Mouse (Mus musculus) kidney, postnatal 14 days (tissue): Measurements from ENCODE around the gene Col5a2.
"Not testable (repeated sequence)": the region's sequence is repeated elsewhere in the genome, so short reads cannot be mapped to it uniquely, and the experiment has no call there.

Experiments used
- DNase-seq: peaks from one replicate; pipeline ENCODE4 v3.0.0; 2022; ENCODE audit warnings: mixed read lengths

The Col5a2 gene

DNA sequence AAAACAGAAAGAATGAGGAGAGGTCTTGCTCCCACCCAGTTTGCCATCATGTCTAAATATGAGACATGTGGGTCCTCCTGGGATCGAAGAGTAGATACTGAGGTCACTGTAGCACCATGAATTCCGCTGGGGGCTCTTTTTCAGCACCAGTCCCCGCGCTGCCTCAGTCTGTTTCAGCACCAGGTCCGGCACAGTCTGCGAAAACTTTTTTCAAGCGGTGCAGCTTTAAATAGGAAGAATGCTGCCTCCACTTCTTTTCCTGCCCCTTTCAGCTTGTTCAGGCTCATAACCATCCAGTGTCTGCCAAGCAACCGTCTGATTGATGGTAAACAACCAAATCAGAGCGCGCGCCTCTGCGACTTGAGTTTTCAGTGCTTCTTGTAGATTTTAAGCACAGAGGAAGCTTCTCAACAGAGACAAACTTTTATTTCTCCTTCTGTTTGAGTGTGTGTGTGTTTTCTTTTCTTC is at the start of gene Col5a2:
TSS of gene Col5a2 (minus strand) at position 418 of the 468 bp plus-strand sequence.
- peak; percentile 75 for DNase-seq

DNA sequence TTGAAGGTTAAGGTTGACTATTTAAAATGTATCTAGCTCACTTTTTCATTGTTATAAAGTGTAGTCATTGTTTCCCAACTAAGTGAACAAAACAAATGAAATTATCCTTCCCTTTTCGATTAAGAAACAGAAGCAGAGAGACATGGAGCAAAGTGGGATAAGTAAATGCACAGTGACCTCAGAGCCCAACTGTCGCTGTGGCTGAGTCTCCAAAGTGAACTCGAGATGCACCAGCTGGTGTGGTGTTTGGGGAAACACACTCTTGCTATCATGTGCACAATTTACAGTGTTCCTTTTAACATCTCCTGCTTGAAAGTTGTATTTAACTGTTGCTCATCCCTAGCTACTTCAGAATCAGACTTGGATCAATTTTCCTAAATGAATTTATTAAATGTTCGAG is 47.4 kb upstream of the Col5a2 start:
- DNase-seq = no peak

DNA sequence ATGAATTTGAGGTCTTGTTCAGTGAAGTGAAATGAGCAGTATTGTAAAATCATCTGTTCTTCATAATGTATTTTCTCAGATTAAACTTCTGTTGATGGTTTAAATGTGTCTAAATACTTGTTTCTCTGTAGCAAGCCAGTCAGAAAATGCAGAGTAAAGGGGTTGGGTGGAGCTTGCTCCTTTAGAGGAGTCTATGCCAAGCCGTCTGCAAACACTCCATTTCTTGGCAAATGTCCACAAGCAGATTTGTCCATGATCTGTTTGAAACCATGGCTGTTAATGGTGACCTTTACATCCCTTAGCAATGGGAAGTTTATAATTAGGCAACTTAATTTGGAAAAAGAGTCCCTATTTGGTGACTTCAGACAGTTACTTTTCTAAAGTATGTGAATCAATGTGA is 38.8 kb upstream of the Col5a2 start:
- peak; percentile 40 for DNase-seq

DNA sequence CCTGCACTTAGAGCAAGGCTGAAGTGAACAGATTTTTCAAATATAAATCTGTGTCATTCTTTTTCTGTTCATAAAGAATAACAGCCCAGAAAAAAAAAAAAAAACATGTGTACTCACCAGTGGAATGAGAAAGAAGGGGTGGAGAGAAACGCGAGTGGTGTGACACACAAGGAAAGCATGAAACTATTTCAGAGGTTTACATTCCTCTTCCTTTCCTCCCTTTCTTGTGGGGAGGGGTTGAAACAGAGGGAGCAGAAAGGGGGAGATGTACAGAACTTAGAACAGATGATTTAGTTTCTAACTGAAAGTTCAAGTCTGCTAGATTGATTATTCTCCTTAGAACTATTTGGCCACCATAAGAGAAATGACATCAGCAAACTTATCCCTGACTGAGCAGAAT is 38.1 kb upstream of the Col5a2 start:
- no peak for DNase-seq

DNA sequence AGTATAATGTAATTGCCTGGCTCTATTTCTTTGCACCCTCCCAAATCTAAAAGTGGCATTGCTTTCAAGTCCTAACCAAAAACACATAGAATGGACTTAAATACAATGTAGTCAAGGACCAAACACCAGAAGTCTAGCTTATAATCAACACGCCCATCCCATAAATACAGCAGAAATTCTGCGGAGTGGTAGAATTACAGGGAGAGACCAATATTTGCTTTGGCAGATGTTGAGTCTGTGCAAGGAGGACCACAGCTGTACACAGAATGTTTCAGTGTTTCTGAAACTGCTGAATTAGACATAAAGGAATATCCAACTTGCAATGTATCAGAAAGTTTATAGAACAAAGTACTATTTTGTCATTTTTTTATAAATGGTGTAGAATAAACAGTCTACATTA is 28.4 kb upstream of the Col5a2 start:
- no peak for DNase-seq

DNA sequence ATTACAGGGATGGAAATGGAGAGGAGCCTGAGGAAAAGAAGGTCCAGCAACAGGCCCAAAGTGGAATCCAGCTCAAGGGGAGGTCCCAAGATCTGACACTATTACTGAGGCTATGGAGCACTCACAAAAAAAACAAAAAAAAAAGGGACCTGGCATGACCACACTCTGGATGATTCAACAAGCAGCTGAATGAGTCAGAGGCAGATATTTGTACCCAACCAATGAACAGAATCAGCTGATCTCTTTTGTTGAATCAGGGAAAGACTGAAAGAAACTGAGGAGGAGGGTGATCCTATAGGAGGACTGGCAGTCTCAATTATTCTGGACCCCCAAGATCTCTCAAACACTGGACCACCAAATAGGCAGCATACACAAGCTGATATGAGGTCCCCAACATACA is 24.4 kb upstream of the Col5a2 start:
- DNase-seq = not testable (repeated sequence)

DNA sequence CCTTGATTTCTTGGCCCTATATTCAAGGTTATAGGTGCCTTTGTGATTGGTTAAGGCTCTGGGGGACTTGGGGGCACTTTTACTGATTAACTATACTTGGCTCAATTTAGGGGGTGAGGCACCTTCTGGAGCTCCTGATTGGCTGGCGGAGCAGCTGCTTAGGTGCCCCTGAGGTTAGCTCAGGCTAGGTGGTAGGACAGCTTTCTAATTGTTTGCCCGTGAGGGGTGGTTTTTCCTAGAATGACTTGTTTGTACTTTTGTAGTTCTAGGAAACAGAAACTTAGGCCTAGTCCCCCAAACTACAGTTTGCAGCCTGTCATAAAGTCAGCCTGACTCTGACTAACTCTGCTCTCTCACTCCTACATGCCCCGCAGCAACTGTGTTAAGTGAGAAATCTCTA is 20.5 kb upstream of the Col5a2 start:
- no peak for DNase-seq

DNA sequence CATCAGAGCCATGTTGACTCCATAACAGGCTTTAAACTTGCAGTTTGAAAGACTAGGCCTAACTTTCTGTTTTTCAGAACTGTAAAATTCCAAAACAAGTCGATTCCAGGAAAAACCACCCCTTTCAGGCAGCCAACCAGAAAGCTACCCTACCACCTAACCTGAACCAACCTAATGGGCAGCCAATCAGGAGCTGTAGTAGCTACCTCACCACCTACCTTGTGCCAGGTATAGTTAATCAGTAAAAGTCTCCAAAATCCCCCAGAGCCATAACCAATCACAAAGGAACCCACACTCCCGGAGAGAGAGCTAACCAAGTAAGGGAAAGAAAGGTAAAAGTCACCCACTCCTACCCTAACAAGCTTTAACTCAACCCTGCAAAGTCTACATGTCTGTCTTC is 18.4 kb upstream of the Col5a2 start:
- DNase-seq = no peak

DNA sequence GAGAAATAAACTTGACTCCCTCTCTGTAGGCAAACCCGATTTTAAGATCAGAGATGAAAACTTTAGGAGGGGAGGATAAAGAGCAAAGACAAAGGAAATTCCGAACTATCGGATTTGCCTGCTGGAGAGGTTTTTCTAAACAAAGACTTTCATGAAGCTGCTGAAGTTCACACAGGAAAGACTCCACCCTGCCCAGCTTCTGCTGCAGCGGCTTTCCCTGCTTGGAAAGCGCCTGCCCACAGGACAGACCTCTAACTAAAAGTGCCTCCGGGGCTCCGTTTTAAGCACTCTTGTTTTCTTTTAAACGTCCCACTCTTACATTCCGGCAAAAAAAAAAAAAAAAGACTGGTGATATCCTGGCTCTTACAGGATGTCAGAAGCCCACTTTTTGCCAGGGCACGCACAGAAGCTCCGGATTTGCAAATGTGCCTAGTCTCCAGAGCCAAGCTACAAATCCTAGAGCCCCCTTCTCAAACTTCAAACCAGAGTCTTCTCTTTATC is 791 bp downstream of the Col5a2 start:
- peak; percentile 23 for DNase-seq

DNA sequence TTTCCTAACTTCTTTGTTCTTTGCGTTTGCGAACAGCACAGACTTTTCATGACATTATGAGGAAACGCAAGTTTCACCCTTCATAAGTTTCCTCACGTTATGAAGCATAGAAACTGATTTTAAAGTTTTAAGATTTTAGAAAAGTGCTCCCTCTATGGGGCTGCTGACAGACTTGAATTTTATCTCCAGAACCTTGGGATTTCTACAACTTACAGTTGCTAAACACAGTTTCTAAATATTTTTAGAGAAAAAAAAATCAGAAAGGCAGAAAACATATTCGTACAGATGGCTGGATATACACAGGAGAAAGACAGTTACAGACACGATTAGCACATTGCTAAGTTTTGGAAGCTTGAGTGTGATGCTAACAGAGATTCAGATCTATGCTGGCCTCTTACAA is 1.6 kb downstream of the Col5a2 start:
- DNase-seq = no peak

DNA sequence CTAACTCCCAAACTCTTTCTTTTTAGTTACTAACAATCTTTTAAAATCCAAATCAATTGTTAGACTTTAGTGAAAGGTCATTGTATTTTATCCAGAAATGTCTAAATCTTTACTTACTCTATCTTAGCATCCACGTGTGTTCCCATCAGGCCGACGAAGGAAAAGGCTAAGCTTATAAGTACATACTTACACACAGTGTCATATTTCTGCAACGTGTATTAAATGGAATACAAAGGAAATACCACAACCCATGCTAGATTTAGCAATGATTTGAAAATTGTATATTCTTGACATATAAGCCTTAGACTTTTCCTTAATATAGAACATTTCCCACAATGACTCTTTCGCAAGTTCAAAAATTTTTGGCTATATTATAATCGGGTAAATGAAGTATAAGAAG is 2.6 kb downstream of the Col5a2 start:
- no peak for DNase-seq

DNA sequence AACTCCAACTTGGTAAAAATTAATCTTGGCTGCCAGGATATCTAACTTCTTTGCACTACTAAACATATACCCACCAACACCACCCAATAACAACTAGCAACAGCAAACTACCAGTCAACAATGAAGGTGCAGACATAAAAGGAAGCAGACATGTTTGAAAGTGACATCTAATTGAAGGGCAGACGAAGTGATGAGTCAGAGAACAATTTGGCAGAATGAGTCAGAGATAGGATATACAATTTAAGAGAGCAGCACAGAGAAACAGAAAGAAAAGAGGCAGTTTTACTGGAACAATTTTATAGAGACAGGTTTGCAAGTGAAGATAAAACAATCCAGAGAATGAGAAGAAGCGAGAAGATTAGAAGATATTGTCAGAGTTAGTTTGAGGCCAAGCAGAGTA is 8.1 kb downstream of the Col5a2 start:
- DNase-seq = no peak

DNA sequence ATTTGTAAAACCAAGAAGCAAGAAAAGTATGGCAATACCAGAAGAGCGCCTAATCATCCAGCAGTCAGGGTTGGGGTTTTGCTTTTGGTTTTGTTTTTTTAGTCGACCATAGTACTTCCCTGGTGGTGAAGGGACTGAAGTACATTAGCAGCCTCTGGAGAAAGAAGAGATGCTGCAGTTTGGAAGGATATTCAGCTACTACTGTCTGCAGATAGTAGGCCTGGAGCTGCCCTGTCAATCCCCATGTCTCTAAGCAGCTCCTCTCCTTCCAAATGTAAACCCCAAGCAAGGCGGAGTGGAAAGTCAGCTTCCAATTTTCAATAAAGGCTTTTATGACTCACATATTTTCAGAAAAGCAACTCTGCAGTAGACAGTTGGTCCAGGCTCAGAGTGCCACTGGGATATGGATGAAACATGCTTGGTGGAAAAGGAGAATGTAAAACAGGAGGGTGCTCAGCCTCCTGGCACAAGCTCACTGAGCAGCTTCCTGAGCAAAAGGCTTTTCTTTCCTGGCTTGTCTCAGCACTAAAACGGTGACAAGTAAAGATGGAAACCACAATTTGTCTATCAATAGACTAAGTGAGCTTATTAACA is 10.9 kb downstream of the Col5a2 start:
- no peak for DNase-seq

DNA sequence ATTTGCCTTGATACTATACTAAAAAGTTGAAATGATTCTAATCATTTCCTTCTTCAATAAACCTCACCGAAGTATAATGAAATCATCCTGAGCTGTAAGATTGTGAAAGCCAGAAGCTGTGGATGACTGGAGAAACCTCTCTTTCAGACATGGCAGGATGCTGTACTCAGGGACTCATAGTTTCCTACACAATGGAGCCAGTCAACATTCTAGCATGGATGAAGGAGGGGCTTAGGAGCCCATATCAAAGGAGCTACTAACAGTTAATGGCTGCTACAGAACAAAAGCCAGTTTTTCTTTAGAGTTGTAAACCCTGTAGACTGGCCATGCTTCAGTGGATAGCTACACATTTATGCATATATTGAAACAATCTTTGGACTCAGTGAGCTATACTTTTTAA is 12.6 kb downstream of the Col5a2 start:
- no peak for DNase-seq

DNA sequence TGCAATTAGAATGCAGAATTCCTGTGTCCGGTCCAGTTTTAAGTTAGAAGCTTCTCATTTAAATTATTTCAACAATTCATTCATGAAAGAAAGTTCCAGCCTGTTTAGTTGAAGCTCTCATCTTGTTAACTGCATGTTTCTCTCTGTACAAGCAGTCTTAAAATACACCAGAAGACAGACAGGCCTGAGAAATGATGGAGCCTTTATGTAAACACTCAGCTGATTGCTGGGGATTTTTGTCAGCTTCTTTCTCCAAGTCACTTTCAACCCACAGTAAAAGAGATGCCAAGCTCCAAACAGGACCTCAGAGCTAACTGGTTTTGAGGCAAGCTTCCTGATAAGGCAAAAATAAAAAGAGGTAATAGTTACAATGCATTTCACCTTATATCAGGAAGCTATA is 14.8 kb downstream of the Col5a2 start:
- DNase-seq = no peak

DNA sequence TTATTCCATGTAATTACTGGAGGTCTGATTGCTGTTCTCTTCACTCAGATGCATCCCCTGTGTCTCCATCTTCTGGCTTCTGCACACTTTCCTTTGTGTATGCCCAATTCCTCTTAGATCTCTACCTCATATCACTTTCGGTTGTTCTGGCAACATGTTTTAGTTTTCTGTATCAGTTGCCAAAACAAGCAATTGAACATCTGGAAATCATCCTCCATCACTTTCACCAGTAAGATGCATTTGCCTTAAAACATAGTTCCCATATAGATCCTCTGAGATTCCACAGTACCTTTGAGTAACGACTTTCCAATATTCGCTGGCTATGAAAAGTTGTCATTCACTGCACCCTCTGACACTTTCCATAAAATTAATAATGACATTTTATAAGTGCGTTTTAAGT is 20.1 kb downstream of the Col5a2 start:
- no peak for DNase-seq

DNA sequence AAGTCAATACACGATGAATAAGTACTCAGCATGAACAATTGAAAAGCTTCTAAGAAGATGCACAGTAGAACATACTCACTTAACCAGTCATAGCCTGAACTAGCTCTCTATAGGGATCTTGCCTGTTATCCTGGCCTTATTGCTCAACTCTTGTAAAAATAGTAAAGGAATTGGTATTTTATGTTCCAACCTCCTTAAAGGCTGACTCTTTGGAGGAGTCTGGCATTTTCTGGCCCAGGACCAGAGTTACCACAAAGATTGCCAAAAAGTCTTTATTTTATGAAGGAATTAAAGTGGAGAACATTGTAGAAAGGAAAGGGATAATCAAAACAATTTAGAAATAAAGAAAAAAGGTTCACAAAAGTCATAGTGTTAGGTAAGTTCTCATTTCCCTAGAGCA is 21.2 kb downstream of the Col5a2 start:
- no peak for DNase-seq

DNA sequence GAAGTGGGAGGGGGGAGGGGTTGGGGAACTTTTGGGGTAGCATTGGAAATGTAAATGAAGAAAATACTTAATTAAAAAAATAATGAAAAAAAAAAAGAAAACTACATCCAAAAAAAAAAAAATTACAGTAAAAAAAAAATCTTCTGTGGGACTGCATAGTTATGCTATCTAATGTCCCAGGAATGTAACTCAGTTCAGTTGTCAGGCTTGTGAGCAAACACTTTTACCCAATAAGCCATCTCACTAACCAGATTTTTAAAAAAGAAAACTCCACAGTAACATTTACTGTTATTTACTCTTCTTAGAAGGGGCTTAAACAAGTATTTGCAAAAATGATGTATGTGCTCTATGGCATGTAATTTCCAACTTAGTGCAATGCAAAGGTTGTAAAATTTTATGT is 24.0 kb downstream of the Col5a2 start:
- DNase-seq = no peak

DNA sequence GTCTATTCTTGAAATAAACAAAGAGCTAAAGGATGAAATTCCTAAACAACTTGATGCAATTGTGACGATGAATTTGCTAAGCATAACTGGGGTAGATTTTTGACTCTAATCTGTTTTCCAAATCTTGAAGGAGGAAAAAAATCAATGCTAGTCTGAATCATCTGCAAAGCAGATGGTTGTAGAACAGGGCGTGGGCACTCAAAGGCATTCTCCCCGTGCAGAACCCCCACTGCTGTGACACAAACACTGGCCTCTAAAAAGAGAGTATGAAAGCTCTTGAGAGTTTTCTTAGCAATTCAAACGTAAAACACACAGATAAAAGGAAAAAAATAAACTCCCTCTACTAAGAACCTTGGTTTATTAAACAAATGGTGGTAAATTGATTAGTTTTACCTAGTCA is 30.3 kb downstream of the Col5a2 start:
- DNase-seq = no peak

DNA sequence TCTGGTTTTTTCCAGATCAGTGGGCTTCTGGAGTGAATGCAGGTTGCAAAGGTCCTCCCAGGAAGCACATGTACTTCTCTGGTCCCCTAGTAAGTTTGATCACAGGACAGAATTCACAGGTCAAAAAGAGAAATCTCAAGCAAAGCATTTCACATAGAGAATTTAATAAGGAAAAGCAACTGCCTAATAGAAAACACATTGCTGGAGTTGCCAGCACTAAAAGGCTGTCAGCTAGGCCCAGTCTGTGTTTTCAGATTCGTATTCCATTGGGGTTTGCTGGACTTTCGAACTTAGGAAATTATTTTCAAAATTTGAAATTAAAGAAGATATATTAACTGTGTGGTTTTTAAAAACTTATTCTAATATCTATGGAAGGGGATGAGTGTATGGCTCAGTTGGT is 42.3 kb downstream of the Col5a2 start:
- DNase-seq = no peak

DNA sequence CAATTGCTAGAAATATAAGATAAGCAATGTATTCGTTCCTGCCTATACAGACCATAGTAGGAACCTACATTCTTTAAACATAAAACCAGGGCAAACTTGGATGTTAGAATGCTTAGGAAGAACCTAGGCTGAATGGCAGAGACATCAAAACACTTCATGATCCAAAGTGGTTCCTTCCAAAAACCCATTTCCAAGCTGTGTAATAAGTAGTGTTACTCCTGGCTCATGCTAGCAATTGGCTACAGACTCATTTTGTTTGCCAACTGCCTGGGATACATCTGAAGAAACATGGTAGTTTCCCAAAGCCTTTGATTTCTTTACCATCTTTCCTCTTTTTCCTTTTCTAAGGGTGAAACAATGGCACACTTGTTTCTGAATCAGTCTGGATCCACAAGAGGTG is 47.3 kb downstream of the Col5a2 start:
- DNase-seq = no peak

DNA sequence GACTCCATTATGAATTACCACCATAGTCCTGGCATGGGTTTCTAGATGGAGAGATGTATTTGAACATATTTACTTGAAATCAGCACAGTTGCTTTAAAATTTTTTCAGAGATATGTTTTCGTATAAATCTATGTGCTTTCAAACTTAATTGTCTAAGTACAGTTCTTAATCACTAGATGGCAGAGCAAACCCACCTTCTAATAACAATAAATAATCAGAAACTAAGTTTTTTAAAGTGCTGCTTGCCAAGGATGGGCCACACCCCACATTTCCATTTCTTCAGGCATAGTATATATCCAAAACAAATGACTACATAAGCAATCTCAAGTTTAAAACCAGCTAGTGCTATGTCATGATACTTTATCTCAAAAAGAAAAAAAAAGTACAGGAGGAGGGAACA is 54.2 kb downstream of the Col5a2 start:
- DNase-seq = no peak

DNA sequence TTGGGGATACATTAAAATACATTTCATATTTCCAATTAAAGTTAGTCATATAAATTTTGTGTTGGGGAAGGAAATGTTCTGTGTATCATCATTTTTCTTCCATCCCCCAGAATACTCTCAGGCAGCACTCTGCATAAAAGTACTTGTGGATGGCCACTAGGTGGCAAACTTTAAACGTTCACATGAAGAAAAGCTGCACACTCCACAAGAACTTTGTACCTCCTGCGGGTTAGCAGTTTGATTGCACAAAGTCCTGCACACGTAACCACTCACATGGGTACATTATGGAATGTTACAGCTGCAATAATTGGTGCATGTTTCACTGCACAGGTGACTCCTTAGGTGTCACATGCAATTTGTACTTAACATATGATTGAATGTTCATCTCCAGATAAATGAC is 71.2 kb downstream of the Col5a2 start:
- DNase-seq = peak; percentile 54

DNA sequence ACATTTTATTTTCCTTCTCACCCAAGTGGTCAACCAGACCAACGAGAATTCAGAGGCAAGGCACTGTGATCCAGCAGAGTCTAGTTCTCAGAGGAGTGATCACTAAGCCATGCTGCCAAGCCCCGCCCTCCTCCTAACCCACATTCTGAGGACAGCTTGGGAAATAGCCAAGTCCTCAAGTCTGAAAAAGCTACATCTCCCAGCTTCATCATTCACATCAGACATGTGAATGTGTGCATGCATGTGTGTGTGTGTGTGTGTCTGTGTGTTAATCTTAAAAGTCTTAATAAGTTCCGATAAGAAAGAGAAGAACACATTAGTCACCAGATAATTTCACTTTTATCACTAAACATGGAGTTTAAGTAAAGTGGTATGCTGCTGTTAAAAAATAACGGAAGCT is 72.6 kb downstream of the Col5a2 start:
- peak; percentile 59 for DNase-seq

DNA sequence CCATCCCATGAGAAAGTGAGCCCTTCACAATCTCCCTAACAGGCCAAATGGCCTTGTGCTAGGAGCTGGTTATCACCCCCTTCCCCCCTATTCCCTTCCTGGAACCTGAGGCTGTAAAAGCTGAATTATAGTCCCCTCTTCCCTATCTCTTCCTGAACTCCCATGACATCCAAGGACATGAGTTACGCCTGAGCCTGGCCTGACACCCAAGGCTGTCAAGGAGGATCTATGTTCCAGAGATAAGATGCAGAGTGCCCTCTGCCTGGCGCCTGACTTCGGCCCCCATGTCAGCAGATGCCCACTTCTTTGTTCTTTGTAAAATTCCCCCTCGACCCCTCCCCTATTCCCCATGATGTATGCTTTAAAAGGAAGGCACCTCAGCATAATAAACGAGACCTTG is 73.9 kb downstream of the Col5a2 start:
- not testable (repeated sequence) for DNase-seq

DNA sequence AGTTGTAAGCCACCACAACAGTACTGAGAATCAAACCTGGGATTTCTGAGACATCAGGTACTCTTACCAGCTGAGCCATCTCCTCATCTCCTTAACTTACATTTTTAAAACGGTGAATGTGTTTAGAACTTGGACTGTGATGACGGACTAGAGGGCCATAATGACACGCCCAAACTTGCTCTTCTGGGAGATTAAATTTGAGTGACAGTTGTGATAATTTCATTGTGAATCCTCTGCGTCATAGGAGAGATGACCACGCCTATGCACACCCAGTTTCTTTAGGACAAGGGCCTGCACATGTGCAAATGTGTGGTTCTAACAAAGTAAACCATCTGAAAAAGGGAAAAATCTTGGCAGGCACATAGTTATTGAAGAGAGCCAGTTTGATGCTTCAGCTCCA is 79.2 kb downstream of the Col5a2 start:
- no peak for DNase-seq
